Mouse (Mus musculus): ENCODE data around the gene Zfp526. TPM values are rescaled to one million over a fixed set of nuclear protein-coding genes. Genes with fewer than 3 reads are reported as not detected.

Gene Zfp526
- polyA plus RNA-seq, 2 experiments, result 2.1 to 4.9 TPM

DNA sequence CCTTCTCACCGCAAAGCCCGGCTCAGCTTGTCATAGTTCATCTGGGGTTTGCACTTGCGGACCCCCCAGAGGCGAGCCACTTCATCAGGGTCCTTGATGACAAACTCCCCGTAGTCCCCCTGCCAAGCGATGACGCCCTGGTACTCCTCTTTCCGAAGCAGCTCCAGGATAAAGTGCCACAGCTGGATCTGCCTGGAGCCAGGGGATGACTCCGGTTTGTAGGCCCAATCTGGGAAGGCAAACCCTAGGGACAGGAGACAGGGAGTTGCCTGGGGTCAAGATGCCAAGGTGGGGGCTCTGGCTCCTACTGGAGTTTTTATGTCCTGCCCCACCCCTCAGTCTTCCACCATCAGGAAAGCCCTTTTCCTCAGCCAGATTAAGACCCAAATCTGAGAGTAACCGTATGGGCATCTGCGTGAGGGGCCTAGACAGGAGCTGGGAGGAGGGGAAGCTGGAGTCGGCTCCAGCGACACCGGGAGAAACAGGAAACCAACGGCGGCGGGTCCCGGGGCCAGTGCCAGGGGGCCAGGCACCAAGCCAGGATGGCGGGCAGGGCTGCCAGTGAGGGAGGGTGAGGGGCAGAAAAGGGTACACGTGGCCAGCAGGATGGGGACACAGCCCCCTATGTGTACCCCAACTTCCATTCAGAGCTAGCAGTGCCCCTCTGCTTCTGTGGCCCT lies 25.0 kb downstream of the Zfp526 start:
- DNase-seq (ENCODE audit: low read depth in 3 of 3, low spot score in 3 of 3) (no peak), ATAC-seq (ENCODE audit: insufficient read depth) (no peak)
- no peak overlapping the region for H3K4me3 ChIP-seq (ENCODE audit: insufficient read depth in 1 of 2, low read depth in 2 of 2, low read length in 2 of 2)
- no peak for TF ChIP-seq CTCF (IDR thresholded peaks at IDR 0.05; ENCODE audit: low read depth)
- no peak for TF ChIP-seq EP300 (IDR thresholded peaks at IDR 0.05; ENCODE audit: low read depth)
- H3K4me1 ChIP-seq (replicated peaks; ENCODE audit: control insufficient read depth in 2 of 2, insufficient read depth in 2 of 2, low read length in 1 of 2), result peaks cover 12 to 14% of the 10 kb centered on the region in 2 experiments
- H3K4me2 ChIP-seq (ENCODE audit: low read depth), result no peak overlapping the region
- no peak overlapping the region for H3K9ac ChIP-seq (replicated peaks)
- WGBS (ENCODE audit: insufficient replicate concordance), result 60% methylated on average over 20 of the region's 20 CpGs
- no peaks in the 10 kb centered on the region for H3K9me3 ChIP-seq (ENCODE audit: control insufficient read depth, low read length)
- no peaks in the 10 kb centered on the region for H3K36me3 ChIP-seq (replicated peaks; ENCODE audit: control insufficient read depth, insufficient read depth, low read depth)
- H3K27ac ChIP-seq, result no peak overlapping the region
- H3K27me3 ChIP-seq (ENCODE audit: control insufficient read depth, insufficient read depth, low read length), result no peaks in the 10 kb centered on the region

DNA sequence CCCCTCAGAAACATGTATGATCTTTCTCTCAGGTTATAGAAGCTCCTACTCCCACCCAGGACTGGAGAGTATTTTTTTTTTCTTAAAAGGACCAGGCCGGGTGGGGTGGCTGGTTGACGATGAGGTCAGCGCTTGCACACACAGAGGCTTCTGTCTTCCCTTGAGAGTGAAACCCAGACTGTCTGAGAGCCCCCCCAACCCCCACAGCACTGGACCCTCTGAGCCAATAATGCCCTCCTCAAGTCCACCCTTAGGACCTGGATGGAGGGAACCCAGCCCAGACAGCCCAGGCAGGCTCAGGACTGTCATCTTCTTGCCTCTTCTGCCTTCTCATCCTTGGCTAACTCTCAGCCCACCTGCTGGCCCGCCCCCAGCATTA lies 25.5 kb downstream of the Zfp526 start:
- ATAC-seq (ENCODE audit: insufficient read depth) (no peak), DNase-seq (ENCODE audit: low read depth in 3 of 3, low spot score in 3 of 3) (no peak)
- Histone ChIP-seq H3K9me3 (ENCODE audit: control insufficient read depth, low read length) (no peaks in the 10 kb centered on the region), H3K27ac (no peak overlapping the region), H3K9ac (replicated peaks) (no peak overlapping the region), H3K4me1 (replicated peaks; ENCODE audit: control insufficient read depth in 2 of 2, insufficient read depth in 2 of 2, low read length in 1 of 2) (peaks cover 14 to 19% of the 10 kb centered on the region in 2 experiments), H3K4me2 (ENCODE audit: low read depth) (peak overlapping the region; percentile 99), H3K27me3 (ENCODE audit: control insufficient read depth, insufficient read depth, low read length) (no peaks in the 10 kb centered on the region), H3K36me3 (replicated peaks; ENCODE audit: control insufficient read depth, insufficient read depth, low read depth) (no peaks in the 10 kb centered on the region), H3K4me3 (ENCODE audit: insufficient read depth in 1 of 2, low read depth in 2 of 2, low read length in 2 of 2) (no peak overlapping the region)
- TF ChIP-seq CTCF (IDR thresholded peaks at IDR 0.05; ENCODE audit: low read depth), result no peak
- TF ChIP-seq EP300 (IDR thresholded peaks at IDR 0.05; ENCODE audit: low read depth), result no peak
- WGBS (ENCODE audit: insufficient replicate concordance), result 50% methylated on average over 4 of the region's 4 CpGs

DNA sequence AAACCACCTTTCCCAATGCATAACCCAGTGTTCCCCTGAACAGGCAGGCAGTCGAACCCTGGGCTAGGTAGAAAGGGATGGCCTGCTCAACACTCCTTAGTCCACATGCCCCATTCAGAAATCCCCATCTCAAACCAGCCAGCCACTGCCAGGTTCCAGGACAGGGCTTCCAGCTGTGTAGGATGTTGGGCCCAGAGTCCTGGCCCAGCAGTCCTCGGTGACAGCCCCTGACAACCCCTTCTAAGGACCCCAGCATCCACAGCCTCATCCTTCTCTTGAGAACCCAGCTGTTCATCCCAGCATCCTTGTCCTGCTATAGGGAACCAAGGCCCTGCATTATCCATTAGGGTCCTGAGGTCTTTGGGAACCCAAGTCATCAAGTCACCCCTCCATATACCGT lies 26.3 kb downstream of the Zfp526 start:
- no peak for ATAC-seq (ENCODE audit: insufficient read depth)
- Histone ChIP-seq H3K27me3 (ENCODE audit: control insufficient read depth, insufficient read depth, low read length) (no peaks in the 10 kb centered on the region), H3K9ac (replicated peaks) (peak overlapping the region; percentile 3; the same call in 1 of the 2 replicates), H3K27ac (no peak overlapping the region), H3K4me1 (replicated peaks; ENCODE audit: control insufficient read depth in 2 of 2, insufficient read depth in 2 of 2, low read length in 1 of 2) (peaks cover 14 to 20% of the 10 kb centered on the region in 2 experiments), H3K9me3 (ENCODE audit: control insufficient read depth, low read length) (no peaks in the 10 kb centered on the region), H3K4me2 (ENCODE audit: low read depth) (peak overlapping the region; percentile 99), H3K4me3 (ENCODE audit: insufficient read depth in 1 of 2, low read depth in 2 of 2, low read length in 2 of 2) (peak overlapping the region in 1 of 2 experiments; percentile 74; a peak in 2 of 4 replicates), H3K36me3 (replicated peaks; ENCODE audit: control insufficient read depth, insufficient read depth, low read depth) (no peaks in the 10 kb centered on the region)
- 16% methylated on average over 3 of the region's 3 CpGs for WGBS (ENCODE audit: insufficient replicate concordance)
- TF ChIP-seq CTCF (IDR thresholded peaks at IDR 0.05; ENCODE audit: low read depth) (no peak), EP300 (IDR thresholded peaks at IDR 0.05; ENCODE audit: low read depth) (no peak)
- no peak for DNase-seq (ENCODE audit: low read depth in 3 of 3, low spot score in 3 of 3)

DNA sequence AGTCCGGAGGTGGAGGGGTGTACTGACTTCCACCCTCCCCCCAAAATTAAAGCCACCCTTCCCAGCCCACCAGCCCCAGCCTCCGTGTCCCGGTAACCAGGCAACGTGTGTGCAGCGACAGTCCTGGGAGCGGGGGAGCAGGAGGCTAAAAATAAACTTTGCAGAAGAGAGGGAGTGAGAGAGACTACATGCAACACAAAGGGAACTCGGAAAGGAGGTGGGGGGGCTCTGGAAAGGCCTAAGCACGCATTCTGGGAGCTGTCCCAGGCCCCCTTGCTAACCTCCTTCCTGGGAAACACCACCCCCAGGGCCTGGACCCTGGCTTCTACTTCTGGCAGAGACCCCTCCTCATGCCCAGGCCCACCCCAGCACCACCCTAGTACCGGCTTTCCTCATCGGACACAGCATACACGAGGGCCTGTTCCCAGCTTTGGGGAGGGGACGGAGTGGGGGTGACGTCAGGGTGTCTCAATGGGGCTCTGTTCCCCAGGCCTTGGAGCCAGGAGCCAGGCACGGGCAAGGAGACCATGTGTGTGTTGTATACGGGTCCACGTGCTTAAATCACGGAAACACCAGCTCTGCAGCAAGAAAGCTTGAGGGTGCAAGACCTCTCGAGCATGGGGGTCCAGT lies 26.9 kb downstream of the Zfp526 start:
- ATAC-seq (ENCODE audit: insufficient read depth) (no peak), DNase-seq (ENCODE audit: low read depth in 3 of 3, low spot score in 3 of 3) (no peak)
- WGBS (ENCODE audit: insufficient replicate concordance), result 7% methylated on average over 18 of the region's 18 CpGs
- H3K4me2 ChIP-seq (ENCODE audit: low read depth), result peak overlapping the region; percentile 99
- H3K4me3 ChIP-seq (ENCODE audit: insufficient read depth in 1 of 2, low read depth in 2 of 2, low read length in 2 of 2), result peak overlapping the region; percentile 65 to 74
- no peak overlapping the region for H3K27ac ChIP-seq
- TF ChIP-seq CTCF (IDR thresholded peaks at IDR 0.05; ENCODE audit: low read depth), result no peak
- TF ChIP-seq EP300 (IDR thresholded peaks at IDR 0.05; ENCODE audit: low read depth), result no peak
- peaks cover 14 to 20% of the 10 kb centered on the region in 2 experiments for H3K4me1 ChIP-seq (replicated peaks; ENCODE audit: control insufficient read depth in 2 of 2, insufficient read depth in 2 of 2, low read length in 1 of 2)
- no peaks in the 10 kb centered on the region for H3K9me3 ChIP-seq (ENCODE audit: control insufficient read depth, low read length)
- H3K9ac ChIP-seq (replicated peaks), result peak overlapping the region; percentile 40
- H3K27me3 ChIP-seq (ENCODE audit: control insufficient read depth, insufficient read depth, low read length), result no peaks in the 10 kb centered on the region
- H3K36me3 ChIP-seq (replicated peaks; ENCODE audit: control insufficient read depth, insufficient read depth, low read depth), result no peaks in the 10 kb centered on the region

DNA sequence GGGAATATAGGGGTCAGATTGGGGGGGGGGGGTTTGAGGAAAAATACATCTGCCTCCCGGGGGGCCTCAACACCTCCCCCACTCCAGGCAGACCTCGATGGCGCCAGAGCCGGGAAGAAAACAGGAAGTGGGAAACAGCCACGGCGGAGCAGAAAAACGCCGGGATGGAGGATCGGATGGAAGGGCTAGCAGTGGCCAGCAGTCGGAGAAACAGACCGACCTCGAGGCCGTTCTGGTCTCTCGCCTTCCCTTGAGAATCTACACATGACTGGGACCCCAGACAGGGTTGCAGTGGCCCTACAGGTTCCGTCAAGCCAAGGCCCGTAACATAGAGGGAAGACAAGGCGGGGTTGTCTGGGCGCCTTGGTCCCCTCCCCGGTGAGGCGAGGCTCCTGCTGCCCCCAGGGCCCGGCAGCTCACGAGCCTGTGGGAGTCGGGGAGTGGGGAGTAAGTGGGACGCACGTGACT lies 27.7 kb downstream of the Zfp526 start:
- TF ChIP-seq EP300 (IDR thresholded peaks at IDR 0.05; ENCODE audit: low read depth) (no peak), CTCF (IDR thresholded peaks at IDR 0.05; ENCODE audit: low read depth) (no peak)
- Histone ChIP-seq H3K36me3 (replicated peaks; ENCODE audit: control insufficient read depth, insufficient read depth, low read depth) (no peaks in the 10 kb centered on the region), H3K4me2 (ENCODE audit: low read depth) (peak overlapping the region; percentile 99), H3K4me1 (replicated peaks; ENCODE audit: control insufficient read depth in 2 of 2, insufficient read depth in 2 of 2, low read length in 1 of 2) (peaks cover 14 to 20% of the 10 kb centered on the region in 2 experiments), H3K27me3 (ENCODE audit: control insufficient read depth, insufficient read depth, low read length) (no peaks in the 10 kb centered on the region), H3K9ac (replicated peaks) (peak overlapping the region; percentile 84), H3K9me3 (ENCODE audit: control insufficient read depth, low read length) (no peaks in the 10 kb centered on the region), H3K27ac (peak overlapping the region; percentile 28; the same call in 1 of the 2 replicates), H3K4me3 (ENCODE audit: insufficient read depth in 1 of 2, low read depth in 2 of 2, low read length in 2 of 2) (peak overlapping the region; percentile 65 to 74)
- WGBS (ENCODE audit: insufficient replicate concordance), result under 1% methylated on average over 24 of the region's 25 CpGs
- ATAC-seq (ENCODE audit: insufficient read depth) (peak; percentile 7; the same call in 1 of the 2 replicates), DNase-seq (ENCODE audit: low read depth in 3 of 3, low spot score in 3 of 3) (no peak)

All from liver, embryonic 14.5 days (tissue).